Mouse (Mus musculus) naive thymus-derived CD4-positive, alpha-beta T cell, adult 2 months (primary cell): ENCODE results near the gene Vmn2r29.
"Not testable (repeated sequence)": the region's sequence is repeated elsewhere in the genome, so short reads cannot be mapped to it uniquely, and the experiment has no call there.

Experiments used
- DNase-seq: peaks from one replicate; pipeline ENCODE4 v3.0.0-alpha.2; 2011; ENCODE audit warnings: low read depth

Vmn2r29 gene

GRCm38 (mm10) chr7:7247228-7247627 is at the start of gene Vmn2r29:
Gene Vmn2r29 (minus strand): TSS chr7:7247328.
- DNase-seq = not testable (repeated sequence)

GRCm38 (mm10) chr7:7295595-7295994 is 48.5 kb upstream of the Vmn2r29 start:
- peak; percentile 76 for DNase-seq

- DNase-seq = no peak
Measured at GRCm38 (mm10) chr7:7281383-7281782, 34.3 kb upstream of the Vmn2r29 start.

- peak; percentile 85 for DNase-seq
Measured at GRCm38 (mm10) chr7:7277966-7278567, 30.9 kb upstream of the Vmn2r29 start, which contains the start of gene Gm45844. Gene Gm45844 (minus strand): TSS chr7:7278289.

- DNase-seq = peak; percentile 34
Measured at GRCm38 (mm10) chr7:7277556-7277955, 30.4 kb upstream of the Vmn2r29 start.

DNA sequence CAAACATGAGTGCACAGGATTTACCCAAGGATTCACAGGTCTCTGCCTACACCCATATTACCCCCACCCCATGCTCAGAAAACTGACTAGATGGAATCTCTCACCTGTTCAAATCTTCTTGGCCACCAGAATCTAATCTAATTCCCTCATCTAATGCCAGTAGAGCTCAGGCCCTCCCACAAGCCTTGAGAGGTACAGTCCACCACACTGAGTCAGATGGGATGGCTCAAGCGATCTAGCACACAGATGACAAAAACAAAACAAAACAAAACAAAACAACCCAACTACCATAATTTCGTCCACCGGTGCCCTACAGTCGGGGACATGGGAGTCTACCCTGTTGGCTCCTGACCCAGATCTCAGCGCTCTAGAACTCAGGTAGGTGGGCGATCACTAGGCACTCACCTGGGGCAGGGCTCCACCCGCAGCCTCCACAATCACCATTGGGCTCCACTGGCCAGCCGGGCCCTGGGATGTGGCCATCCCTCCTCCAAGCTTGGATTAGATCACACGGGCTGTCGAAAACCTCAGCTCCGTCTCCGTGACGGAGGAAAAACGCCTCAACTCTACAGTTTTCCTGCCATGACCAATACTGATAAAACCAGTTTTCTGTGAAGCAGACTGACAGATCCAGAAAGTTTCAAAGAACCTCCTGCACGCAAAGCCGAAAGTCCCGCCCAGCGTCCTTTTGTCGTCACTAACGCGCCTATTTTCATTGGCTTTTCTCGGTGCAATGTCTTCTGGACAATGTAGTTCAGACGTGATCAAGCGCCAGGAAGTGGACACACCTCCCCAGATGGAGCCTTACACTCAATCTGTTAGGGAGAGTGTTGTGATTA is 37.6 kb downstream of the Vmn2r29 start, which contains the start of gene Zfp772:
Zfp772 (minus strand) TSS at position 686 of the 839 bp plus-strand sequence.
- DNase-seq = peak; percentile 72

DNA sequence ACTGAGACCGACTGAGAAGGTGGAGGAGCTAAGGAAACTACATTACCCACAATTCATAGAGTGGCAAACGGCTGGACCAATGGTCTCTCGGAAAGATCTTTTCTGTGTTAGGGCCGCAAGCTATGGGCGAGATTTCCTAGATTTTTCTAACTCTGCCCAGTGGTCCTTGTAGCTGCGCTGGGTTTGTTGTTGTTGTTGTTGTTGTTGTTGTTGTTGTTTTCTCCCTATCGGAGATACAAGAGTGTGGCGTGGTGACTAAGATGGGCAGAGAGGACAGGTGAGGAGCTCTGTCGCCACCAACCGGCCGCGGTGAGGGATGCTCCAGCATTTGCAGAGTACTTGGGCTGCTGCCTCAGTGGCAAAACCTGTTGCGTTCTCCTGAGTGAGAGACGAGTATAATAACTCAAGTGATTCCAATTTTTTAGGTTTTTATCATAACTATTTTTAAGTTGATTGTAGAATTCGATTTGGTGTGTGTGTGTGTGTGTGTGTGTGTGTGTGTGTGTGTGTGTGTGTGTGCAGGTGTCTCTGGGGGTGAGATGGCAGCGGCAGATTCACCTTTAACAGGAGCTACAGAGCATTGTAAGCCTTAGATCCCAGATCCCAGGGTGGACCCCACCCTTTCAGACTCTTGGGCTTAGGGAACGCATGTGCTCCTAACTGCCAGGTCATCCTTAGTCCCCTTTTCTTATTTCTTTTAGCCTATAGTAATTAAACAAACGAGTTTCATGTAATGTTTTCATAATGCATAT is 58.8 kb downstream of the Vmn2r29 start:
- peak; percentile 80 for DNase-seq

DNA sequence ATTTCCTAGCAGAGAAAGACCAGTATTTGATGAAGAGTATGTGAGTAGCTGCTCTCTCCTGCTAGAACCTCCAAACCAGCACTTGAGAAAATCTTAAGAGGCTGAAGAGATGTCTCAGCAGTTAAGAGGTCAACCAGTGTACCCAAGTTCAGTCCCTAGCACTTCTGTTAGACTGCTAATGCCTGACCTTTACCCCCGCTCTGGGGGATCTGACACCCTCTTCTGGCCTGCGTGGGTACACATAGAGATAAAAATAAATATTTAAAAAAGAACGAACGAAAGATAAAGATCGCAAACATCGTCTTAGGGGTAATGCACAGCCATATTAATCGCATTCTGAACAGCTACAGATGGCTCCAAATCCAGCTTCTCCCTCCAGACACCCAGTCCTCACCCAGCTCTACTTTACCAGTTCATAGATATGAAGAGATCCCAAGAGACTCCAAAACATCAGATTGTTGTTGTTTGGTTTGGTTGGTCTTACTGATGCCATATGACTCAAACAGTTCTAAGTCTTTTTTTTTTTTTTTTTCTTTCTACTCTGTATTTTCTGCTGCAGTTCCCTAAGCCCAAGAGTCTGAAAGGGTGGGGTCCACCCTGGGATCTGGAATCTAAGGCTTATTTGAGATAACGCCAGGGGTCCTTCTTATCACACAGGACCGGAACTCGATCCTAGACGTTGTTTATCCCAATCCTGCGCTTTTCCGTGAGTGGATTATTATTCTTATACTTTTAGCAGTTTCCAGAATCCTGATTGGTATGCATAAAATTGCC is 59.5 kb downstream of the Vmn2r29 start:
- DNase-seq = no peak

DNA sequence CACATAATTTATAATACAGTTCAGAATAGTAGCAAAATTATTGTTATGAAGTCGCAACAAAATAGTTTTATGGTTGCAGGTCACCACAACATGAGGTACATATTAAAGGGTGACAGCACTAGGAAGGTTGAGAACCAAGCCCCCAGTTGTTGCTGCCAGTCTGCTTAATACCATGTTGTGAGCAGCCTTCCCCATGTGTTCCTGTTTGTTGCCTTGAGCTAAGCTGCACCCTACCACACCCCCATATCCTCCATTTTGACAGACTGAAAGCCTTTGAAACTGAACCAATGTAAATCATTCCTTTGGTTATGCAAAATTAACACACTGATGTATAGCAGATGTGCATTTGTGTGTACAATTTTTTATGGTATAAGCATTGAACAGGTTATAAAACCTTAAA is 61.2 kb downstream of the Vmn2r29 start:
- DNase-seq = no peak
